Mouse (Mus musculus) limb, embryonic 14.5 days (tissue): Measurements from ENCODE around the gene Fbxl13. TPM values are rescaled to one million over a fixed set of nuclear protein-coding genes. Genes with fewer than 3 reads are reported as not detected.
"Not testable (repeated sequence)": the region's sequence is repeated elsewhere in the genome, so short reads cannot be mapped to it uniquely, and the experiment has no call there.

ENCODE experiments used
- ATAC-seq: fragments of 200-750 bp; cut with Nextera tagmentation; 2 replicates; pipeline ENCODE4 v1.8.0; 2017; ENCODE audit warnings: low read depth, moderate number of reproducible peaks, moderate TSS enrichment; ENCODE audit not compliant: low FRiP score
- DNase-seq: peaks from one replicate; pipeline ENCODE4 v3.0.0-alpha.2; 2015; ENCODE audit warnings: low spot score
- H3K27ac ChIP-seq: fragments of 300-500 bp; sonication (generic); replicated peaks from 2 replicates; pipeline ENCODE4 v1.5.1; 2014; ENCODE audit warnings: low read depth, mild to moderate bottlenecking, low read length, moderate library complexity, mixed read lengths
- H3K27me3 ChIP-seq: fragments of 300-500 bp; sonication (generic); 2 replicates; pipeline ENCODE4 v1.6.1; 2014; ENCODE audit warnings: low read length, mixed read lengths; ENCODE audit not compliant: control insufficient read depth, insufficient read depth
- H3K36me3 ChIP-seq: fragments of 300-500 bp; sonication (generic); 2 replicates; pipeline ENCODE4 v1.6.1; 2014; ENCODE audit warnings: mild to moderate bottlenecking, low read length, moderate library complexity, mixed read lengths; ENCODE audit not compliant: control insufficient read depth, insufficient read depth
- H3K4me1 ChIP-seq: fragments of 300-500 bp; sonication (generic); 2 replicates; pipeline ENCODE4 v1.6.1; 2014; ENCODE audit warnings: antibody characterized with exemption, low read length, mixed read lengths; ENCODE audit not compliant: control insufficient read depth, insufficient read depth
- H3K4me2 ChIP-seq: fragments of 300-500 bp; sonication (generic); replicated peaks from 2 replicates; pipeline ENCODE4 v1.6.1; 2014; ENCODE audit warnings: low read depth, mild to moderate bottlenecking, low read length, moderate library complexity; ENCODE audit not compliant: severe bottlenecking
- H3K4me3 ChIP-seq: fragments of 300-500 bp; sonication (generic); replicated peaks from 2 replicates; pipeline ENCODE4 v1.5.1; 2014; ENCODE audit warnings: low read length
- H3K9ac ChIP-seq: fragments of 300-500 bp; sonication (generic); 2 replicates; pipeline ENCODE4 v1.6.1; 2014; ENCODE audit warnings: mild to moderate bottlenecking, low read depth, low read length, moderate library complexity; ENCODE audit not compliant: severe bottlenecking
- H3K9me3 ChIP-seq: fragments of 300-500 bp; sonication (generic); 2 replicates; pipeline ENCODE4 v1.6.1; 2016; ENCODE audit warnings: low read length; ENCODE audit not compliant: control insufficient read depth
- POLR2A ChIP-seq: fragments of 200-500 bp; IDR thresholded peaks from 2 replicates; pipeline ENCODE4 v1.8.0; 2012; ENCODE audit warnings: inconsistent platforms, mild to moderate bottlenecking, moderate library complexity, borderline replicate concordance; ENCODE audit not compliant: insufficient read depth, insufficient read length; ENCODE audit errors: extremely low read depth
- WGBS: fragments of 180-500 bp; shearing (Covaris S2); extraction: QIAGEN DNeasy Blood & Tissue Kit; methylation state at CpG from one replicate; pipeline ENCODE4 v1.1.7; 2014; 5-methylcytosine and 5-hydroxymethylcytosine counted together
- polyA plus RNA-seq, 2 experiments: library from polyadenylated mRNA; depleted of rRNA in 1 of 2; stranded (reverse) in 1 of 2; unstranded in 1 of 2; fragments of >200 nt; fragmentation: Nextera tagmentation in 1 of 2; extraction: Ambion mirVana in 1 of 2; gene quantifications; 2 replicates each; pipeline versions ENCODE4 v1.2.1 to v1.2.3; 2012 to 2014

Gene Fbxl13
- polyA plus RNA-seq, 2 experiments = 0.15 to 0.25 TPM

DNA sequence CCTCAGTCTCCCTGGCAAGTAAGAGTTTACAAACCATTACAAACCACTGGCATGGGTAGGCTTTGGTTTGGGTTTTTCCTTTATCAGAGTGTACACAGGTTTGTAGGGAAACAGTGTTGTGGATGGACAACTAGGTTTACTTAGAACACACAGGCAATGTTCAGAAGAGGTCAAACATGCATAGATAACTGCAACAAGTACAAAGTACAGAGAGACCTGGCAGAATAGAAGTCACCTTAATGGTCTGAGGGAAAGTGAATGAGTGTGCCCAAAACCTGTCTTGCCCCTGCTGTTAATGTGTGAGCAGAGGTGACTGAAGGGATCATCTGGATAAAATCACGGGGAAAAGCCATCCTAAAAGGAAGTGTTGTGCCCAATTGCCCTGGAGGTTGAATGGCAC is 1.8 kb downstream of the Fbxl13 start:
- TF ChIP-seq POLR2A = no peak
- Histone ChIP-seq H3K4me1 (peaks cover 19% of the 10 kb centered on the region), H3K27me3 (no peaks in the 10 kb centered on the region), H3K9me3 (no peaks in the 10 kb centered on the region), H3K27ac (no peak overlapping the region), H3K9ac (no peak overlapping the region), H3K36me3 (peaks cover 6% of the 10 kb centered on the region), H3K4me2 (no peak overlapping the region), H3K4me3 (no peak overlapping the region)
- no peak for DNase-seq
- no peak for ATAC-seq
- WGBS = 16% methylated on average over 1 of the region's 1 CpGs

DNA sequence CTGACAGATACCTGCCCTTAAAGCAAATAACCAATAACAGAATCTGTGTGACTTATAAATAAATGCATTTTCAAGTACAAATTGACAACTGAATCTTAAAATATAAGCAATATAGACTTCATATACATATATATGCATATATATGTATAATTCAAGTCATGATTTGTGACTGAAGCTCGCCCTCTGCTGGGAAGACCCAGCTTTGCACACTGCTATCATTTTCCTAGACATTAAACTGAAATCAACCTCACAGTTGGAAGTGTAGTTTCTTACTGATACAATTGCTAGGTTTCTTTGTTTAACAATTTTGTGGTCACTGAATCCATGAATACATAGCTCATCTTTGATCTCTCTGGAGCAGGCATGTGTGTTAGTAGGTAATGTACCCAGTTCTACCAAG is 4.5 kb downstream of the Fbxl13 start:
- no peak for TF ChIP-seq POLR2A
- ATAC-seq (no peak), DNase-seq (peak; percentile 74)
- Histone ChIP-seq H3K4me2 (no peak overlapping the region), H3K27ac (no peak overlapping the region), H3K36me3 (no peaks in the 10 kb centered on the region), H3K27me3 (no peaks in the 10 kb centered on the region), H3K9me3 (no peaks in the 10 kb centered on the region), H3K4me1 (peaks cover 8% of the 10 kb centered on the region), H3K9ac (no peak overlapping the region), H3K4me3 (no peak overlapping the region)
- 3% methylated on average over 1 of the region's 1 CpGs for WGBS

DNA sequence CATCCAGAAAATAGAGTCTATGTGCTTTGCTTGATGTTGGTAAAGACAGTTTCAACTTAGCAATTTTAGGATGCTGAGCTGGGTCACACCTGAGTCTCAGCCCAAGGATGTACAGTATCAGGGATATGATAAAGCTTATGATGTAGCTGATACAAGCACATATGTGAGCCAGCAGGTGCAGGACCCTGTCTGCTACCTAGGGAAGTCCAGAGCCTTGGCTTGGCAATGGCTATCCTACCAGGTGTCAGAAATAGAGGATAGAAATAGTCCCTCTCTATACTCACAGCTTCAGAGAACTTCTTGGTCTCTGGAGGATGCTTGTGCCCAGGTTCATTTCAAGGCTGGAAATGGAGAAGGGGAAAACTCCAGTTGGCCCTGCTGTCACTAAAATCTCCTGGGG is 19.5 kb downstream of the Fbxl13 start:
- ATAC-seq (no peak), DNase-seq (no peak)
- Histone ChIP-seq H3K36me3 (no peaks in the 10 kb centered on the region), H3K27me3 (no peaks in the 10 kb centered on the region), H3K27ac (no peak overlapping the region), H3K4me2 (no peak overlapping the region), H3K9me3 (0 out of 2 replicates have a peak, but pooled peaks cover 2% of the 10 kb centered on the region), H3K9ac (no peak overlapping the region), H3K4me3 (no peak overlapping the region), H3K4me1 (no peaks in the 10 kb centered on the region)
- TF ChIP-seq POLR2A = no peak

DNA sequence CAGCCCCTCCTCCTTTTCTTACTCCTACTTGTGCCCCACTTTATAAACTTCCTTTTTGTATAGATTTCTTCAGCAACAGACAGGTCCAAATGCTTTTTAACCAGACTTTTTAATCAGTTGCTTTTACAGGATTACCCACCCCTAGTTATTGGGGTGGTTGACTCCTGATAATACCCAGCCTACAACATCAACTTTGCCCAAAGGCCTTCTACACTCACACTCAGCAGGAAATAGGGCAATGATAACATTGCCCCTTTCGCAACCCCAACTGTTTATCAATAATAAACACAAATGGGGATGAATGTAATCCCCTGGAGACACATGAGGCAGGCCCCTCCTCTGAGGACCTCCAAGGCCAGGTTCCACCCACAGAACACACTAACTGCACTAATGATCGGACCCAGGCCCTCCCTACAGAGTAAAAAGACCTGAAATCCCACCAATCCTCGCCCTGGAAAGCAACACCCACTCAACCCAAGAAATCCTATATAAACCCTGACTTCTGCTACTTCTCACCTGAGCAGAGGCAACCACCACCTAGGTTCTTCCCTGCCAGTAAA is 28.9 kb downstream of the Fbxl13 start:
- 75% methylated on average over 3 of the region's 3 CpGs for WGBS
- Histone ChIP-seq H3K36me3 (no peaks in the 10 kb centered on the region), H3K9me3 (no peaks in the 10 kb centered on the region), H3K4me3 (no peak overlapping the region), H3K9ac (no peak overlapping the region), H3K27ac (no peak overlapping the region), H3K4me2 (no peak overlapping the region), H3K27me3 (no peaks in the 10 kb centered on the region), H3K4me1 (no peaks in the 10 kb centered on the region)
- ATAC-seq (no peak), DNase-seq (no peak)
- TF ChIP-seq POLR2A = no peak

DNA sequence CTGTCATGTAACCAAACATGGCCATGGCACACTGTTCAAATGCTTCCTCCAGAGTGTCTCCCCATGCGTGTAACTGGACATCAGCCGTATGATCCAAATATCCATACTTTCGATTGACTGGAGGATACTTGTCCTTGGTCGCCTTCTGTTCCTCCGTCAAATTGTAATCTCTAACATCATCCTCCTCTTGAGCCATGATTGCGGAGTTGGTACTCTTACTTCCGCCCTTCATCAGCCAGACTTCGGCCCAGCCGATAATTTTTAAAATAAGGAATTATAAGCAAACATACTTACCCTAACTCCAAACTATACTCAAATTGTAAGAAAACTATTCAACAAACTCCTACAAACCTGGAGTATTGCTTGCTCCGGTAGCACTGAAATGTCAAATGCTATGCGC is 31.1 kb downstream of the Fbxl13 start:
- H3K4me1 ChIP-seq, H3K9ac ChIP-seq, DNase-seq, H3K36me3 ChIP-seq, H3K9me3 ChIP-seq, ATAC-seq, H3K4me3 ChIP-seq, H3K27me3 ChIP-seq, H3K4me2 ChIP-seq, H3K27ac ChIP-seq: not testable (repeated sequence)
- 96% methylated on average over 11 of the region's 11 CpGs for WGBS

DNA sequence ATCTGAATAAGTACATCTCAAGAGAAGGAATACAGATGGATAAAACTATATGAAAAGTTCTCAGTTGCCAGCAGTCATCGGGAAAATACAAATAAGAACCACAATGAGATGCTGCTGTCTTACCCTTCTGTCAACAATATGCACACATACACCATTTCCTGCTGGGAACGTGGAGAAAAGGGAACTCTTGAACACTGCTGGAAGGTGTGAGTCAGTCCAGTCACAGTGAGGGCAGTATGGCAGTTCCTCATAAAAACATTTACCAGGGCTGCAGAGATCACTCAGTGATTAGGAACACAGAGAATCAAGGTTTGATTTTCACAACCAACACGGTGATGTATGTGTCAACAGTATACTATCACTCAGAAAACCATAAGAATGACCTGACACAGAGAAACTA is 34.4 kb downstream of the Fbxl13 start:
- DNase-seq = no peak
- Histone ChIP-seq H3K9me3 (no peaks in the 10 kb centered on the region), H3K36me3 (no peaks in the 10 kb centered on the region), H3K4me1 (peaks cover 11% of the 10 kb centered on the region), H3K27me3 (no peaks in the 10 kb centered on the region), H3K4me2 (no peak overlapping the region), H3K9ac (no peak overlapping the region), H3K4me3 (no peak overlapping the region), H3K27ac (no peak overlapping the region)
- TF ChIP-seq POLR2A = no peak
- no peak for ATAC-seq
- WGBS = 65% methylated on average over 3 of the region's 3 CpGs
